In genomic region chr16:97569426-97569825, GRCm38 (mm10) we compare ENCODE assay signal across 16 mouse cellular contexts. TPM values are rescaled to one million over a fixed set of nuclear protein-coding genes. Genes with fewer than 3 reads are reported as not detected.
"Had no signal": no experiment of that assay in that cellular context is flagged by ENCODE, and none has a peak within 500 bp of the region (broad histone marks: within the 10 kb centered on the region; RNA-seq: fewer than 3 reads in every experiment).

No protein-coding gene starts in this region.

- DNase-seq: left cerebral cortex, postnatal 4 days; retina, postnatal 1 day had no signal

- H3K27me3 ChIP-seq: limb, embryonic 13.5 days; liver, embryonic 15.5 days; midbrain, embryonic 13.5 days; neural tube, embryonic 15.5 days had no signal

- H3K4me1 ChIP-seq: limb, embryonic 13.5 days; liver, embryonic 15.5 days; midbrain, embryonic 13.5 days; neural tube, embryonic 15.5 days had no signal

- ATAC-seq: lung, postnatal 0 days; midbrain, embryonic 13.5 days had no signal

- H3K4me3 ChIP-seq: limb, embryonic 13.5 days; liver, embryonic 15.5 days; midbrain, embryonic 13.5 days; myocyte; neural tube, embryonic 15.5 days had no signal

- H3K9me3 ChIP-seq: limb, embryonic 13.5 days; liver, embryonic 15.5 days; midbrain, embryonic 13.5 days; neural tube, embryonic 15.5 days had no signal

- H3K4me2 ChIP-seq: limb, embryonic 13.5 days; liver, embryonic 11.5 days; liver, embryonic 15.5 days; midbrain, embryonic 13.5 days; neural tube, embryonic 15.5 days had no signal

- H3K9ac ChIP-seq: limb, embryonic 13.5 days; liver, embryonic 15.5 days; midbrain, embryonic 13.5 days; neural tube, embryonic 15.5 days had no signal

- H3K27ac ChIP-seq: limb, embryonic 13.5 days; liver, embryonic 15.5 days; midbrain, embryonic 13.5 days; neural tube, embryonic 15.5 days; stomach, postnatal 0 days had no signal

- H3K36me3 ChIP-seq: limb, embryonic 13.5 days; liver, embryonic 15.5 days; midbrain, embryonic 13.5 days; neural tube, embryonic 15.5 days had no signal

RNA-seq across cellular contexts. Expression of gene Tmprss2, which starts 41.6 kb away (rescaled TPM):
- total RNA-seq: layer of hippocampus, adult 8-10 months; layer of hippocampus, postnatal 14 days; left cerebral cortex, adult 18-20 months; left cerebral cortex, postnatal 4 days; megakaryocyte progenitor cell, adult 5-6 weeks had no signal
- polyA plus RNA-seq: neural tube, embryonic 15.5 days had no signal

RNA-seq across cellular contexts. Expression of gene Fam3b, which starts 54.8 kb away (rescaled TPM):
- total RNA-seq: layer of hippocampus, adult 8-10 months; layer of hippocampus, postnatal 14 days; left cerebral cortex, adult 18-20 months; left cerebral cortex, postnatal 4 days had no signal
- polyA plus RNA-seq: kidney, embryonic 14.5 days; limb, embryonic 13.5 days; liver, embryonic 11.5 days; liver, embryonic 15.5 days; midbrain, embryonic 13.5 days; myocyte; neural tube, embryonic 11.5 days; neural tube, embryonic 15.5 days had no signal
